Mouse (Mus musculus) monocyte, adult 59 days (primary cell): ENCODE measurements around the gene Adm2. TPM values are rescaled to one million over a fixed set of nuclear protein-coding genes. Genes with fewer than 3 reads are reported as not detected.

ENCODE experiments used
- total RNA-seq, 2 experiments: library from RNA; stranded (reverse); gene quantifications; one replicate each; pipeline ENCODE4 v1.2.4; 2023

The Adm2 gene
- total RNA-seq: not detected

DNA sequence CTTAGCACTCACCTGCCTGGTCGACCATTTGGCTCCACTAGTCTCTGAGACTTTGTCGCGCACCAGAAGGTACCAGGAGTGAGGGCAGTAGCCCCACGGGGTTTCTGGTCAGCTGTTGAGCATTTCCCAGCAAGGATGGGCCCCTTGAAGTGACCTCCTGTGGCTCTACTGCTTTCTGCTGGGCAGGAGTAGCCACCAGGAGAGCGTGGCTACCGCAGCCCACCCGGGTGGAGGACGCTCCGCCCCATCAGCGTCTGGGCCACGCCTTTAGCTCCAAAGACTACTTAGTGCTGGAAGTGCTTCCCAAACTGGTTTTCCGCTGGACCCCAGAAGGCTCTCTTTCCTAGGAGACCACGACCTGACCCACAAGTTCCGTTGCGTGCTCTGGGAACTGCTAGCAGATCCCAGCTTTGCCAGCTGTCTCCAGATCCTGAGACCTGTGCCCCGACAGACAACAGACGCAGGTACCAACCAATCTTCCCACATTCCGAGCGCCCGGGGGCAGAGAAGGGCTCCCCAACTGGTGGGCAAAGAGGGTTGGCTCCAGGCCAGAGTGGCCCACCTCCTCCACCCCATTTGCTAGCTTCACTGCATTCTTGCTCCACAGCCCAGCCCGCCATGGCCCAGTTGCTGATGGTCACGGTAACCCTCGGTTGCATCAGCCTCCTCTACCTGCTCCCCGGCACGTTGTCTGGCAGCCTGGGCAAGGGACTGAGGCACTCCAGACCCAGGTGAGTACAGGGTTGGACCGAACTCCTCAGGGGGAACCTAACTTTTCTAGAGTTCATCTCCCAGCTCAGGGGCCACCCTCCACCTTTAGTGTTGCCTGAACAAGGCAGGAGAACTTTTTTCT, at the start of gene Adm2:
Gene Adm2 (plus strand): TSS at position 51 of the 853 bp plus-strand sequence.

GRCm38 (mm10) chr15:89315190-89315731, 7.3 kb upstream of the Adm2 start, which contains the start of gene Sbf1:
Gene Sbf1 (minus strand): TSS chr15:89315311.

GRCm38 (mm10) chr15:89334271-89334670, 11.8 kb downstream of the Adm2 start, which contains the start of gene Miox:
Gene Miox (plus strand): TSS chr15:89334398.

DNA sequence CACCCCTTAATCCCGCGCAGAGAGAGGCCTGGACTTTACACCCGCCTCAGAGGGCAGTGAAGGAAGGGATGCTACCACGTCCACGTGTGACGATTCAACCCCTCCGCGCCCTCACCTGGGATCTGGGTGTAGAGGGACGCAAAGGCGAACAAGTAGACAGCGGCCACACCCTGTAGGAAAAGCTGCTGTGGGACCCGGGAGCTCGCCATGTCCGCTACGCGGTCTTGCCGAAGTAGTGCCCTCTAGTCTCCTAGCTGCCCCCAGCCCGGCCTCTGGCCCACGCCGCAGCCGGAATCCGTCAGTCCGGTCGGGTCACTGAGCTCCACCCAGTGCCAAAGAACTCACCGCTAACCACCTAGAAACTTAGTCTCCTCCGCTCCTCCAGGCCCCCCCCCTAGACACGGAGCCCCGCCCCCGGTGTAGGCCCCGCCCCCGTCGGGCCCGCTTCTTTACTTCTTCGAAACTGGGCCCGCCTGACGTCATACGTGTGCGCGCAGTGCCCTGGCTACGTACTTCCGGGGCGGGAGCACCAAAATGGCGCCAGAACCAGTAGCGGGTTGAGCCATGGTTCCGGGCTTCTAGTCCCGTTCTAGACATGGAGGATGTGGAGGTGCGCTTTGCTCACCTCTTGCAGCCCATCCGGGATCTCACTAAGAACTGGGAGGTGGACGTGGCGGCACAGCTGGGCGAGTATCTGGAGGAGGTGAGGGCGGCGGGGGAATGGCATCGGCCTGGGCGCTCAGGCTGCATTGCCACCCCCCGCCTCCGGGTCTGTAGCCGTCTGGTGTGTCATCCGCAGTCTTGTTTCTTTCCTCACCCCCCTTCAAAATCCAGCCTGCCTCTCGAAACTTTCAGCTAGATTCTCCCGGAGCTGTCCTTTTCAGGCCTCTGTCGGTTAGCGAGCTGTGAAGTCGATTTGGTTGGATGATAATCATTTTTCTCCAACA, 33.0 kb downstream of the Adm2 start, which contains the start of the genes Lmf2 and Ncaph2:
Gene Lmf2 (minus strand): TSS at position 419 of the 947 bp plus-strand sequence.
Gene Ncaph2 (plus strand): TSS at position 479 of the 947 bp plus-strand sequence.

DNA sequence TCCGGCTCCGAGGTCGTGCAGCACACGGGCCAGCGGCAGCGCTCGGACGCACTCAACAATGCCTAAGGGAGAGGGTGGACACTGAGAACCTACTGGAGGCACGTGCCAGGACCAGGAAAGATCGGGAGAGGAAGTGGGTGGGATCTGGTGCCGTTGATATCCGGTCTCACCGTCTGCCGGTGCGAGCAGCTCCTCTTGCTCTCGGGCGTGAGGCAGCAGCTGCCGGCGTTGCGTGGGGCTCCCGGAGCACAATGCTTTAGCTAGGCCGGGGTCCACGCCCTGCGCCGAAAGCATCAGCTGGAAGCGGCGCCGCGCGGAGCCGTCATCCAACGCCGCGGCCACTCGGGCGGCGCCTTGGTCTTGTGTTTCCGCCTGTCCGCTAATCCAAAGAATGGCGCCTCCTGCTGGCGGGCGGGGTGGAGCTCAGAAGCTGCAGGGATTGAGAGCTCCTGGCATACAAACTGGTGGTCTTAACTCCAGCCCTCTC, 51.3 kb downstream of the Adm2 start, which contains the start of gene Sco2:
Gene Sco2 (minus strand): TSS at position 85 of the 487 bp plus-strand sequence.

Other genes with a start within 250 kb of the Adm2 start
- 10 to 100 TPM; 34.8 to 43.4 TPM for gene Trabd, start 247.6 kb upstream of the Adm2 start, total RNA-seq
- 10 to 100 TPM; 16.0 to 16.2 TPM for gene Selenoo, start 233.6 kb upstream of the Adm2 start, total RNA-seq
- 10 to 100 TPM; 18.8 to 24.5 TPM for gene Tubgcp6, start 199.6 kb upstream of the Adm2 start, total RNA-seq
- 10 to 100 TPM; 22.4 to 24.6 TPM for gene Hdac10, start 194.0 kb upstream of the Adm2 start, total RNA-seq
- not detected for gene Mapk12, start 182.0 kb upstream of the Adm2 start, total RNA-seq
- gene Mapk11, start 173.1 kb upstream of the Adm2 start, total RNA-seq: 1 to 10 TPM; 1.5 to 2.0 TPM
- 100 to 1,000 TPM; 441 to 443 TPM for gene Plxnb2, start 141.9 kb upstream of the Adm2 start, total RNA-seq
- gene Dennd6b, start 126.2 kb upstream of the Adm2 start, total RNA-seq: 1 to 10 TPM; 5.4 to 6.0 TPM
- gene Ppp6r2, start 111.2 kb upstream of the Adm2 start, total RNA-seq: 10 to 100 TPM; 35.3 to 39.7 TPM
- 100 to 1,000 TPM; 167 to 189 TPM for gene Sbf1, start 7.4 kb upstream of the Adm2 start, total RNA-seq
- gene Miox, start 11.7 kb downstream of the Adm2 start, total RNA-seq: not detected
- 10 to 100 TPM; 25.1 to 35.6 TPM for gene Lmf2, start 32.9 kb downstream of the Adm2 start, total RNA-seq
- 10 to 100 TPM; 59.0 to 69.9 TPM for gene Ncaph2, start 33.0 kb downstream of the Adm2 start, total RNA-seq
- gene Sco2, start 51.1 kb downstream of the Adm2 start, total RNA-seq: 10 to 100 TPM; 13.8 to 16.4 TPM
- under 1 TPM; 0.46 to 0.76 TPM for gene Tymp, start 54.3 kb downstream of the Adm2 start, total RNA-seq
- gene Odf3b, start 56.6 kb downstream of the Adm2 start, total RNA-seq: not detected
- gene Klhdc7b, start 62.2 kb downstream of the Adm2 start, total RNA-seq: not detected
- gene Syce3, start 87.8 kb downstream of the Adm2 start, total RNA-seq: not detected
- gene Cpt1b, start 103.1 kb downstream of the Adm2 start, total RNA-seq: 1 to 10 TPM; 5.7 to 6.9 TPM
- 1 to 10 TPM; 7.0 to 8.7 TPM for gene C730034F03Rik, start 106.9 kb downstream of the Adm2 start, total RNA-seq
- gene Gm44502, start 107.0 kb downstream of the Adm2 start, total RNA-seq: not detected
- gene Chkb, start 107.2 kb downstream of the Adm2 start, total RNA-seq: 100 to 1,000 TPM; 169 to 192 TPM
- gene Mapk8ip2, start 131.2 kb downstream of the Adm2 start, total RNA-seq: not detected
- gene Arsa, start 154.7 kb downstream of the Adm2 start, total RNA-seq: 10 to 100 TPM; 37.3 TPM
- under 1 TPM; 0.39 to 0.79 TPM for gene Shank3, start 176.9 kb downstream of the Adm2 start, total RNA-seq
- gene Acr, start 245.6 kb downstream of the Adm2 start, total RNA-seq: not detected